Mouse (Mus musculus) brown adipose tissue, adult 24 weeks (tissue): Measurements from ENCODE around the gene Pigr. TPM values are rescaled to one million over a fixed set of nuclear protein-coding genes. Genes with fewer than 3 reads are reported as not detected.

Experiments used
- H3K27ac ChIP-seq: fragments of 200-500 bp; replicated peaks from 2 replicates; pipeline ENCODE4 v1.5.1; 2012; ENCODE audit warnings: low read depth, mild to moderate bottlenecking, low read length
- H3K4me1 ChIP-seq: fragments of 200-500 bp; 2 replicates; pipeline ENCODE4 v1.6.1; 2012; ENCODE audit warnings: low read length, mixed read lengths; ENCODE audit not compliant: control insufficient read depth, insufficient read depth, insufficient read length
- H3K4me3 ChIP-seq: fragments of 200-500 bp; 2 replicates; pipeline ENCODE4 v1.5.1; 2012; ENCODE audit warnings: low read depth, mild to moderate bottlenecking, low read length, moderate library complexity; ENCODE audit not compliant: insufficient read depth
- polyA plus RNA-seq: library from polyadenylated mRNA; stranded (reverse); fragments of >200 nt; gene quantifications from 2 replicates; pipeline ENCODE4 v1.2.4, GENCODE M21; 2012; ENCODE audit not compliant: missing spikeins, insufficient read depth, insufficient read length

Gene Pigr
- polyA plus RNA-seq, 1 experiment = 0.71 TPM

GRCm38 (mm10) chr1:130819737-130820136 lies 6.7 kb upstream of the Pigr start:
- Histone ChIP-seq H3K4me3 (no peak overlapping the region), H3K4me1 (no peaks in the 10 kb centered on the region), H3K27ac (no peak overlapping the region)

- Histone ChIP-seq H3K4me3 (no peak overlapping the region), H3K27ac (no peak overlapping the region), H3K4me1 (no peaks in the 10 kb centered on the region)
These were observed 6.0 kb upstream of the Pigr start for GRCm38 (mm10) chr1:130820316-130821148.

- H3K4me1 ChIP-seq = no peaks in the 10 kb centered on the region
- H3K27ac ChIP-seq = no peak overlapping the region
- no peak overlapping the region for H3K4me3 ChIP-seq
These were observed 5.4 kb upstream of the Pigr start for GRCm38 (mm10) chr1:130821149-130821471.

- Histone ChIP-seq H3K4me3 (no peak overlapping the region), H3K27ac (no peak overlapping the region), H3K4me1 (no peaks in the 10 kb centered on the region)
These were observed 4.4 kb upstream of the Pigr start for GRCm38 (mm10) chr1:130821911-130822625.

GRCm38 (mm10) chr1:130828656-130829055 lies 2.2 kb downstream of the Pigr start:
- Histone ChIP-seq H3K4me3 (no peak overlapping the region), H3K4me1 (no peaks in the 10 kb centered on the region), H3K27ac (no peak overlapping the region)

- no peak overlapping the region for H3K4me3 ChIP-seq
- no peaks in the 10 kb centered on the region for H3K4me1 ChIP-seq
- H3K27ac ChIP-seq = no peak overlapping the region
These were observed 3.7 kb downstream of the Pigr start for GRCm38 (mm10) chr1:130829906-130830830.

GRCm38 (mm10) chr1:130832230-130833149 lies 6.0 kb downstream of the Pigr start:
- no peak overlapping the region for H3K27ac ChIP-seq
- no peaks in the 10 kb centered on the region for H3K4me1 ChIP-seq
- H3K4me3 ChIP-seq = no peak overlapping the region

GRCm38 (mm10) chr1:130835161-130835936 lies 8.9 kb downstream of the Pigr start:
- H3K27ac ChIP-seq = no peak overlapping the region
- H3K4me3 ChIP-seq = no peak overlapping the region
- no peaks in the 10 kb centered on the region for H3K4me1 ChIP-seq

GRCm38 (mm10) chr1:130838288-130838687 lies 11.8 kb downstream of the Pigr start:
- no peak overlapping the region for H3K27ac ChIP-seq
- H3K4me1 ChIP-seq = no peaks in the 10 kb centered on the region
- H3K4me3 ChIP-seq = no peak overlapping the region

GRCm38 (mm10) chr1:130840599-130841379 lies 14.3 kb downstream of the Pigr start:
- Histone ChIP-seq H3K4me1 (no peaks in the 10 kb centered on the region), H3K27ac (no peak overlapping the region), H3K4me3 (no peak overlapping the region)

- Histone ChIP-seq H3K4me1 (no peaks in the 10 kb centered on the region), H3K4me3 (no peak overlapping the region), H3K27ac (no peak overlapping the region)
These were observed 15.1 kb downstream of the Pigr start for GRCm38 (mm10) chr1:130841621-130842020.

- no peak overlapping the region for H3K27ac ChIP-seq
- no peaks in the 10 kb centered on the region for H3K4me1 ChIP-seq
- no peak overlapping the region for H3K4me3 ChIP-seq
These were observed 18.0 kb downstream of the Pigr start for GRCm38 (mm10) chr1:130844516-130844915.

- H3K4me1 ChIP-seq = no peaks in the 10 kb centered on the region
- H3K27ac ChIP-seq = no peak overlapping the region
- no peak overlapping the region for H3K4me3 ChIP-seq
These were observed 23.2 kb downstream of the Pigr start for GRCm38 (mm10) chr1:130849530-130850214.
